8 mouse cellular contexts compared by ENCODE assay signal in genomic region chr17:64604163-64604562, GRCm38 (mm10). TPM values are rescaled to one million over a fixed set of nuclear protein-coding genes. Genes with fewer than 3 reads are reported as not detected.
DNase-seq lines count a peak whose midpoint lies in the region; ATAC-seq and TF ChIP-seq lines count a peak whose summit lies in the region.

No protein-coding gene starts in this region.

- no peaks in the 10 kb centered on the region for H3K27me3 ChIP-seq in embryonic facial prominence, embryonic 12.5 days
- H3K27me3 ChIP-seq in embryonic facial prominence, embryonic 10.5 days (replicated peaks; ENCODE audit: low read depth, poor library complexity, severe bottlenecking), result no peaks in the 10 kb centered on the region
- H3K27me3 ChIP-seq in midbrain, embryonic 12.5 days, result peaks cover 9% of the 10 kb centered on the region; the same call in 1 of the 2 replicates
- no peaks in the 10 kb centered on the region for H3K27me3 ChIP-seq in midbrain, embryonic 11.5 days (ENCODE audit: control insufficient read depth, insufficient read depth, low read length)
- no peaks in the 10 kb centered on the region for H3K27me3 ChIP-seq in midbrain, postnatal 0 days (ENCODE audit: insufficient read depth, low read length)

- 71% methylated on average over 5 of the region's 5 CpGs for WGBS in embryonic facial prominence, embryonic 12.5 days
- 68% methylated on average over 5 of the region's 5 CpGs for WGBS in embryonic facial prominence, embryonic 10.5 days
- 77% methylated on average over 5 of the region's 5 CpGs for WGBS in midbrain, embryonic 12.5 days
- 81% methylated on average over 5 of the region's 5 CpGs for WGBS in midbrain, embryonic 11.5 days
- 76% methylated on average over 5 of the region's 5 CpGs for WGBS in midbrain, postnatal 0 days

- no peak for DNase-seq in embryonic facial prominence, embryonic 10.5 days (ENCODE audit: low spot score)
- no peak for DNase-seq in midbrain, embryonic 11.5 days (ENCODE audit: low spot score, missing footprints)
- DNase-seq in midbrain, postnatal 0 days (ENCODE audit: low spot score), result no peak
- DNase-seq in thymus, postnatal 36 days, result peak; percentile 58 to 70
- no peak for DNase-seq in frontal cortex, postnatal 25 days (ENCODE audit: low spot score in 2 of 2)
- DNase-seq in ovary, postnatal 36 days (ENCODE audit: low spot score), result no peak

- TF ChIP-seq CTCF in midbrain, postnatal 0 days (IDR thresholded peaks at IDR 0.05), result no peak

- no peak overlapping the region; the same call in 1 of the 2 replicates for H3K4me3 ChIP-seq in embryonic facial prominence, embryonic 12.5 days
- H3K4me3 ChIP-seq in embryonic facial prominence, embryonic 10.5 days, result no peak overlapping the region
- H3K4me3 ChIP-seq in midbrain, embryonic 12.5 days, result no peak overlapping the region
- H3K4me3 ChIP-seq in midbrain, embryonic 11.5 days (ENCODE audit: low read depth, low read length), result no peak overlapping the region
- H3K4me3 ChIP-seq in midbrain, postnatal 0 days (ENCODE audit: low read depth, low read length), result no peak overlapping the region

- H3K9me3 ChIP-seq in embryonic facial prominence, embryonic 12.5 days, result no peaks in the 10 kb centered on the region
- no peaks in the 10 kb centered on the region for H3K9me3 ChIP-seq in embryonic facial prominence, embryonic 10.5 days
- H3K9me3 ChIP-seq in midbrain, embryonic 12.5 days, result no peaks in the 10 kb centered on the region
- H3K9me3 ChIP-seq in midbrain, embryonic 11.5 days (ENCODE audit: control insufficient read depth, low read length), result no peaks in the 10 kb centered on the region
- no peaks in the 10 kb centered on the region for H3K9me3 ChIP-seq in midbrain, postnatal 0 days (ENCODE audit: low read length)

- no peaks in the 10 kb centered on the region for H3K36me3 ChIP-seq in embryonic facial prominence, embryonic 12.5 days
- H3K36me3 ChIP-seq in embryonic facial prominence, embryonic 10.5 days (replicated peaks), result 0 out of 2 replicates have a peak, but pooled peaks cover 3% of the 10 kb centered on the region
- no peaks in the 10 kb centered on the region for H3K36me3 ChIP-seq in midbrain, embryonic 12.5 days
- H3K36me3 ChIP-seq in midbrain, embryonic 11.5 days (ENCODE audit: control insufficient read depth, insufficient read depth, low read length), result no peaks in the 10 kb centered on the region
- no peaks in the 10 kb centered on the region for H3K36me3 ChIP-seq in midbrain, postnatal 0 days (ENCODE audit: insufficient read depth, low read length)

- H3K9ac ChIP-seq in embryonic facial prominence, embryonic 12.5 days, result no peak overlapping the region
- H3K9ac ChIP-seq in midbrain, embryonic 12.5 days (replicated peaks), result no peak overlapping the region
- H3K9ac ChIP-seq in midbrain, embryonic 11.5 days (ENCODE audit: low read length), result no peak overlapping the region
- no peak overlapping the region for H3K9ac ChIP-seq in midbrain, postnatal 0 days (replicated peaks; ENCODE audit: low read length, poor library complexity, severe bottlenecking)

- H3K27ac ChIP-seq in embryonic facial prominence, embryonic 12.5 days, result no peak overlapping the region
- H3K27ac ChIP-seq in embryonic facial prominence, embryonic 10.5 days (replicated peaks), result no peak overlapping the region
- H3K27ac ChIP-seq in midbrain, embryonic 12.5 days (replicated peaks), result no peak overlapping the region
- H3K27ac ChIP-seq in midbrain, embryonic 11.5 days (ENCODE audit: low read depth, low read length), result no peak overlapping the region
- H3K27ac ChIP-seq in midbrain, postnatal 0 days (ENCODE audit: low read depth, low read length), result no peak overlapping the region

- no peak for ATAC-seq in embryonic facial prominence, embryonic 12.5 days (ENCODE audit: insufficient number of reproducible peaks, insufficient read depth, low FRiP score, low TSS enrichment)
- no peak for ATAC-seq in midbrain, embryonic 12.5 days (ENCODE audit: low FRiP score, low read depth)
- ATAC-seq in midbrain, embryonic 11.5 days (ENCODE audit: low FRiP score), result no peak
- no peak for ATAC-seq in midbrain, postnatal 0 days (ENCODE audit: low FRiP score)

- peak overlapping the region; percentile 92; the same call in 1 of the 2 replicates for H3K4me2 ChIP-seq in embryonic facial prominence, embryonic 12.5 days (replicated peaks)
- H3K4me2 ChIP-seq in midbrain, embryonic 12.5 days (replicated peaks), result 0 out of 2 replicates have a peak overlapping the region, but pooled peaks have one; percentile 93
- no peak overlapping the region for H3K4me2 ChIP-seq in midbrain, embryonic 11.5 days
- peak overlapping the region; percentile 97 for H3K4me2 ChIP-seq in midbrain, postnatal 0 days (ENCODE audit: low read depth, low read length, poor library complexity, severe bottlenecking)

- H3K4me1 ChIP-seq in embryonic facial prominence, embryonic 12.5 days, result peaks cover 19% of the 10 kb centered on the region
- peaks cover 46% of the 10 kb centered on the region for H3K4me1 ChIP-seq in embryonic facial prominence, embryonic 10.5 days
- H3K4me1 ChIP-seq in midbrain, embryonic 12.5 days, result peaks cover 22% of the 10 kb centered on the region
- peaks cover 8% of the 10 kb centered on the region for H3K4me1 ChIP-seq in midbrain, embryonic 11.5 days (ENCODE audit: control insufficient read depth, insufficient read depth, low read length)
- H3K4me1 ChIP-seq in midbrain, postnatal 0 days (ENCODE audit: insufficient read depth, low read length), result peaks cover 4% of the 10 kb centered on the region; the same call in 1 of the 2 replicates

RNA-seq across cellular contexts. Expression of gene Man2a1, which starts 3.6 kb away (rescaled TPM):
- polyA plus RNA-seq in embryonic facial prominence, embryonic 12.5 days (2016; fragmentation: Nextera tagmentation; extraction: Ambion mirVana), result 10.0 and 10.8 TPM in 2 replicates
- polyA plus RNA-seq in embryonic facial prominence, embryonic 10.5 days (2016; fragmentation: Nextera tagmentation; extraction: Ambion mirVana), result 5.8 and 6.4 TPM in 2 replicates
- polyA plus RNA-seq in midbrain, embryonic 12.5 days (2016; fragmentation: Nextera tagmentation; extraction: Ambion mirVana), result 6.8 and 8.0 TPM in 2 replicates
- polyA plus RNA-seq in midbrain, embryonic 11.5 days (2014; fragmentation: Nextera tagmentation; extraction: Ambion mirVana), result 3.0 and 3.5 TPM in 2 replicates
- 19.0 and 28.8 TPM in 2 replicates for total RNA-seq in midbrain, postnatal 0 days (2014; rRNA removed)
- polyA plus RNA-seq in midbrain, postnatal 0 days (2015; fragmentation: Nextera tagmentation; extraction: Ambion mirVana), result 2.6 and 3.2 TPM in 2 replicates

Comparison
In these comparisons a context has a peak if more than half of its experiments do, and no peak if none do; other contexts are left out.
1. DNase-seq: peak in thymus, postnatal 36 days (2 of 2); none in embryonic facial prominence, embryonic 10.5 days (single experiment), midbrain, embryonic 11.5 days (single experiment), midbrain, postnatal 0 days (single experiment), frontal cortex, postnatal 25 days (0 of 2) and ovary, postnatal 36 days (single experiment).